Mouse (Mus musculus) forebrain, postnatal 0 days (tissue): ENCODE data around the gene Gas2l2. TPM values are rescaled to one million over a fixed set of nuclear protein-coding genes. Genes with fewer than 3 reads are reported as not detected.
A peak's percentile ranks its signal among the peaks of the same experiment; 100 is the strongest.

Experiments
- ATAC-seq: fragments of 200-750 bp; cut with Nextera tagmentation; 2 replicates; pipeline ENCODE4 v1.8.0; 2017; ENCODE audit warnings: mild to moderate bottlenecking, moderate library complexity
- DNase-seq: peaks from one replicate; pipeline ENCODE4 v3.0.0-alpha.2; 2015
- H3K27ac ChIP-seq: fragments of 300-500 bp; sonication (generic); 2 replicates; pipeline ENCODE4 v1.5.1; 2014; ENCODE audit warnings: low read depth, mild to moderate bottlenecking, antibody characterized with exemption, low read length, moderate library complexity, mixed read lengths
- H3K27me3 ChIP-seq: fragments of 300-500 bp; sonication (generic); 2 replicates; pipeline ENCODE4 v1.6.1; 2014; ENCODE audit warnings: mild to moderate bottlenecking, low read length, mixed read lengths; ENCODE audit not compliant: insufficient read depth
- H3K36me3 ChIP-seq: fragments of 300-500 bp; sonication (generic); 2 replicates; pipeline ENCODE4 v1.6.1; 2014; ENCODE audit warnings: mild to moderate bottlenecking, moderate library complexity; ENCODE audit not compliant: insufficient read depth
- H3K4me1 ChIP-seq: fragments of 300-500 bp; sonication (generic); 2 replicates; pipeline ENCODE4 v1.6.1; 2014; ENCODE audit warnings: antibody characterized with exemption; ENCODE audit not compliant: insufficient read depth
- H3K4me2 ChIP-seq: fragments of 300-500 bp; sonication (generic); 2 replicates; pipeline ENCODE4 v1.6.1; 2014; ENCODE audit warnings: low read depth, mild to moderate bottlenecking, moderate library complexity
- H3K4me3 ChIP-seq: fragments of 300-500 bp; sonication (generic); 2 replicates; pipeline ENCODE4 v1.5.1; 2014; ENCODE audit warnings: low read depth, low read length, mixed read lengths
- H3K9ac ChIP-seq: fragments of 300-500 bp; sonication (generic); 2 replicates; pipeline ENCODE4 v1.6.1; 2014; ENCODE audit warnings: mild to moderate bottlenecking
- H3K9me3 ChIP-seq: fragments of 300-500 bp; sonication (generic); 2 replicates; pipeline ENCODE4 v1.6.1; 2016; ENCODE audit warnings: low read length
- CTCF ChIP-seq: sonication (generic); IDR thresholded peaks from 2 replicates; pipeline ENCODE4 v1.5.1; 2016; ENCODE audit warnings: antibody characterized with exemption, control low read depth, low read depth
- WGBS: fragments of 180-500 bp; shearing (Covaris S2); extraction: QIAGEN DNeasy Blood & Tissue Kit; methylation state at CpG from one replicate; pipeline ENCODE4 v1.1.7; 2014; 5-methylcytosine and 5-hydroxymethylcytosine counted together
- polyA plus RNA-seq: library from polyadenylated mRNA; unstranded; fragments of >200 nt; fragmentation: Nextera tagmentation; extraction: Ambion mirVana; gene quantifications from 2 replicates; pipeline ENCODE4 v1.2.1, GENCODE M21; 2015
- total RNA-seq: library from RNA; depleted of rRNA; stranded (reverse); fragments of >200 nt; gene quantifications from 2 replicates; pipeline ENCODE4 v1.2.3, GENCODE M21; 2014

Gas2l2 gene
- total and polyA plus RNA-seq, 2 experiments from 2014 or later: 0.98 to 1.3 TPM

DNA sequence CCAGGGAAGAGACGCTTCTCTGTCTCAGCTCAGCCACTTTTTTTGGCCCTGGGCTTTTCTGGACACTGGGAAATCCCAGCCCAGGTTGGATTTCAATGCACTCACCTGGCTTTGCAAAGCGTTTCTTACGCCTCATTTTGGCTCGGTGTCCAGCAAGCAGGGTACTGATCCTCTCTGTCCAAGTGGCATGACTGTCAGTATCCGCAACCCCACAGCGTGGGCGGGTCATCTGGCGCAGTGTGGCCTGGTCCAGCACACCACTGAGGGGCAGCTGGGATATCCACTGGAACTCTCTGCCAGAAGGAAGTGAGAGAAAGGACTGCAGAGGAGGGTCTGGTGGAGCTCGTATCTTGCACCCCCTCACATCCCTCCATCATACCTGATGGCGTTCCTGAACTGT lies 22.0 kb upstream of the Gas2l2 start:
- no peaks in the 10 kb centered on the region for H3K27me3 ChIP-seq
- no peaks in the 10 kb centered on the region for H3K36me3 ChIP-seq
- ATAC-seq: no peak
- no peaks in the 10 kb centered on the region for H3K9me3 ChIP-seq
- H3K9ac ChIP-seq: no peak overlapping the region
- no peak overlapping the region for H3K4me3 ChIP-seq
- H3K4me2 ChIP-seq: no peak overlapping the region
- TF ChIP-seq CTCF: no peak
- no peak for DNase-seq
- no peaks in the 10 kb centered on the region for H3K4me1 ChIP-seq
- no peak overlapping the region for H3K27ac ChIP-seq
- 88% methylated on average over 10 of the region's 10 CpGs for WGBS

DNA sequence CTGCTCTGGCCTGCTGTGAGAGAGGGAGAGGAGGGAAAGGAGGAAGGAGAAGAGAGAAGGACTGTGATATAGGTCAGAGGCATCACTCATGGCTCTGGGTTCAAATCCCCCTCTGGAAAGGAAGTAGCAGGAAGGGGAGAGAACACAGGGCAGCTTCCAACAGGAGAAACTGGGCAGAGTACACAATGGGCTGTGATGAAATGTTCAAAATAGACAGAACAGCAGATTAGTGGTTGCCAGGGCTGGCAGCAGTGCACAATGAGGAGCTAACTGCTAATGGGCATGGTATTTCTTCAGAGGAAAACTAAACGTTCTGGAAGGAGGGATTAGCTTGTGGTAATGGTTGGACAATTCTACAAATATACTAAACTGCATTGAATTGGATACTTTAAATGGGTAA lies 21.3 kb upstream of the Gas2l2 start:
- 4% methylated on average over 1 of the region's 1 CpGs for WGBS
- no peak overlapping the region for H3K9ac ChIP-seq
- no peak for ATAC-seq
- no peak overlapping the region for H3K4me2 ChIP-seq
- no peak for DNase-seq
- no peak overlapping the region for H3K27ac ChIP-seq
- TF ChIP-seq CTCF: no peak
- H3K27me3 ChIP-seq: 0 out of 2 replicates have a peak, but pooled peaks cover 1% of the 10 kb centered on the region
- no peak overlapping the region for H3K4me3 ChIP-seq
- H3K36me3 ChIP-seq: no peaks in the 10 kb centered on the region
- H3K4me1 ChIP-seq: no peaks in the 10 kb centered on the region
- no peaks in the 10 kb centered on the region for H3K9me3 ChIP-seq

DNA sequence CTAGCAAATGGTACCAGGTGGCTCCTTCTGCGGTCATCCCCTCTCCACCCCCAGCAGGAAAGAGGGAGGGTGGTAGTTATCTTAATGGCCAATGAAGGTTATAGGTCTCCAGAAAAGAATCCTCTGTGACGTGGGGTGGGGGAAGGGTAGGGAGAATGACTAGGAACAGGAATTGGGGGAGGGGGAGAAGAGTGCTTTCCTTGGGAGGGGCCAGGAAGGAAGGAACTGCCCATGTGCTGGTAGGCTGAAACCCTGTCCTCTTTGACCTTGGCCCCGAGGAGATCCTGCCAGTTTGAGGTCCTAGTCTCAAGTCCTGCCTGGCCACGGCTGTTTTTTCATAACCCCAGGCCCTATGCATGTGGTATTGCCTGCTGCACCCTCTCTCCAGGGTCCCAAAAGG lies 20.0 kb upstream of the Gas2l2 start:
- no peak for TF ChIP-seq CTCF
- no peak overlapping the region for H3K27ac ChIP-seq
- H3K4me3 ChIP-seq: no peak overlapping the region
- H3K36me3 ChIP-seq: no peaks in the 10 kb centered on the region
- H3K4me1 ChIP-seq: no peaks in the 10 kb centered on the region
- H3K9ac ChIP-seq: no peak overlapping the region
- DNase-seq: no peak
- no peak for ATAC-seq
- no peak overlapping the region for H3K4me2 ChIP-seq
- WGBS: 69% methylated on average over 4 of the region's 4 CpGs
- H3K27me3 ChIP-seq: peaks cover 13% of the 10 kb centered on the region; the same call in 1 of the 2 replicates
- H3K9me3 ChIP-seq: 0 out of 2 replicates have a peak, but pooled peaks cover 3% of the 10 kb centered on the region

DNA sequence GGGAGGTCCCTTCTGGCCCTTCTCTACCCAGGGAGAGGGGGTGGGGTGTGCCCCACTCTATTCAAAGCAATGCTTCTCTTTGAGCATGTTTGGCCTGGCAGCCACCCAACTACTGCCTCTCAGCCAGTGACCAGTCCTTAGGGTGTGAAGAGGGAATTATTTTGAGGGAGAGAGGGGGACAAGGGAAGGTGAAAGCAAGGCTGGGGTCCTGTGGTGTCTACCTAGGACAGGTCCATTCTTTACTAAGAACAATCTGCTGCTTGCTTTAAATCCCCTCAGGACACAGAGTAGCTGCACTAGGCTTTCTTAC lies 19.6 kb upstream of the Gas2l2 start:
- TF ChIP-seq CTCF: no peak
- H3K9ac ChIP-seq: no peak overlapping the region
- no peak overlapping the region for H3K4me2 ChIP-seq
- ATAC-seq (no peak), DNase-seq (no peak)
- no peak overlapping the region for H3K4me3 ChIP-seq
- H3K27me3 ChIP-seq: peaks cover 17% of the 10 kb centered on the region
- no peaks in the 10 kb centered on the region for H3K4me1 ChIP-seq
- 0 out of 2 replicates have a peak, but pooled peaks cover 3% of the 10 kb centered on the region for H3K9me3 ChIP-seq
- no peaks in the 10 kb centered on the region for H3K36me3 ChIP-seq
- no peak overlapping the region for H3K27ac ChIP-seq

DNA sequence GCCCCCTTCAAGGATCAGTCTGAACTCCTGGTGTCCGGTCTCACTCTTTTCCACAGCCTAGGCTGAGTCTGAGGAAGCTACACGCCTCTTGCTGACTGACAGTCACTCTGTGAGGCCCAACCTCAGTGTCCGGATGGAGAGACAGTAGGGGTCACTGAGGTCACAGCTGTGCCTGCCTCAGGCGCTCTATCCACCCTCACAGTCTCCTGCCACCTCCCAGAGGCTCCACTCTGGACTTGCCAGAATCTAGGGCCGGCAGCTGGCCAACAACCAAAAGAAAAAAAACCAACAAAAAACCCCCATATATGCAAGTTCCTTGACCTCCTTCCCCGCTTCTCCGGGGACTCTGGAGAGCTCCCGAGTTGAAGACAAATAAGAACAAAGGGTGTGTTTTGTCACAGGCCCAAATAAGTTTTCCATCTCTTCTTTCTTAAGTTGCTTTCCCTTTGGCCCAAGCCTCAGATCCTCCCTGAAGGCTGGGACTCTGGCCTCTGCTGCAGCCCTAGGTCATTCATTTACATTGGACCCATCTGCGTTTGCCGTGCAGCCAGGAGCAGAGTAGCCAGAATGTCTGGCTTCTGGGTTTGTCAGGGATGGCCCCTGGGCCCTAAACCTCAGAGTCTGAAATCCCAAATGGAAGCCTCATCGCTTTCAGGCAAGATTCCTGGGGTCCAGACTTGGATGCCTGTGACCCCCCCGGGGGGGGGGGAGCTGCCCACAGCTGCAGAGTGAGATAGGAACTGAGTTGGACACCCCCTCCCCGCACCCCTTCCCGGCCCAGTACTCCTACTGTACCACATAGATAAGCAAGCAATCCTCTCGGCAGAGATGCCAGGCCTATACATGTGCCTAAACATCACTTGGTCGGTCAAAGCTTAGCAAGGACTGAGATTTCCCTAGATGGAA lies 19.0 kb upstream of the Gas2l2 start:
- ATAC-seq (no peak), DNase-seq (no peak)
- TF ChIP-seq CTCF: no peak
- WGBS: 49% methylated on average over 16 of the region's 16 CpGs
- Histone ChIP-seq H3K27ac (no peak overlapping the region), H3K9ac (no peak overlapping the region), H3K4me2 (no peak overlapping the region), H3K4me3 (no peak overlapping the region), H3K36me3 (no peaks in the 10 kb centered on the region), H3K27me3 (peaks cover 23% of the 10 kb centered on the region), H3K9me3 (0 out of 2 replicates have a peak, but pooled peaks cover 3% of the 10 kb centered on the region), H3K4me1 (no peaks in the 10 kb centered on the region)

DNA sequence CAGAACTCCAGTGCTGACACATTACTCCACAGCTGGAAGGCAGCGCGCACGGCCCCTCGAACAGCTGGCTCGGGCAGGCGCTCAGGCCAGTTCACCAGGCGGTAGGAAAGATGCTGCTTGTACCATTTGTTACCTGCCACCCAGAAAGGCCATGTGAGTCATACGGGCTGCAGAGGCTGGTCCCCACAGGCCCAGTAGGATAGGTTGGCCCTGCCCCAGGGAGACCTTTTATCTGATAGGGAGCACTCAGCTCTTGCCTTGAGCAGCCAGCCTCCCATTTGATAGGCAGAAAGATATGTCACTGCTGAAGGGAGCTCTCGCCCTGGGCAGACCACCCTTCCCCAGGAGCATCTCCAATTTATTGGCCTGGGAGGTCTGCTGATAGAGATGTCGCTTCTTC lies 18.4 kb upstream of the Gas2l2 start:
- no peak for TF ChIP-seq CTCF
- Histone ChIP-seq H3K4me1 (no peaks in the 10 kb centered on the region), H3K4me3 (no peak overlapping the region), H3K9ac (no peak overlapping the region; the same call in 1 of the 2 replicates), H3K9me3 (0 out of 2 replicates have a peak, but pooled peaks cover 3% of the 10 kb centered on the region), H3K27ac (no peak overlapping the region), H3K36me3 (no peaks in the 10 kb centered on the region), H3K4me2 (no peak overlapping the region), H3K27me3 (peaks cover 26% of the 10 kb centered on the region)
- WGBS: 89% methylated on average over 10 of the region's 10 CpGs
- no peak for DNase-seq
- no peak for ATAC-seq

DNA sequence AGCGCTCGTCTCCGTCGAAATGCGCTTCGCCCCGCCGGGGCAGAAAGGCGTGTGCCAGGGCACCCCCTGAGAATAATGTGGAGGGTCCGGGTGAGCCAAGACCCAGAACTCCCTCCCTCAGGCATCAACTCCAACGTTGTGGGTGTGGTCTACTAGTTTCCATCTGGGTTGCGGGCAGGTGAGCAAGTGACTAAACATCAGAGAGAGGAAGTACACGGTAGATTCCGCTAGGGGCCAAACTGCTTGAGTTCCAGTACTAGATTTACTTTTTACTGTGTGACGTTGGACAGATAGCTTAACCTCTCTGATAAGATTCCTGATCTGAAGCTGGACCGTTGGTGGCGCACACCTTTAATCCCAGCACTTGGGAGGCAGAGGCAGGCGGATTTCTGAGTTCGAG lies 15.7 kb upstream of the Gas2l2 start:
- Histone ChIP-seq H3K4me1 (no peaks in the 10 kb centered on the region), H3K36me3 (no peaks in the 10 kb centered on the region), H3K27me3 (peaks cover 37% of the 10 kb centered on the region), H3K4me3 (0 out of 2 replicates have a peak overlapping the region, but pooled peaks have one; percentile 11), H3K27ac (no peak overlapping the region), H3K4me2 (peak overlapping the region; percentile 37), H3K9me3 (0 out of 2 replicates have a peak, but pooled peaks cover 3% of the 10 kb centered on the region), H3K9ac (no peak overlapping the region)
- no peak for ATAC-seq
- no peak for DNase-seq
- no peak for TF ChIP-seq CTCF
- 34% methylated on average over 19 of the region's 19 CpGs for WGBS
